Mouse (Mus musculus): ENCODE measurements around the gene Zfand6. TPM values are rescaled to one million over a fixed set of nuclear protein-coding genes. Genes with fewer than 3 reads are reported as not detected.

Gene Zfand6
- polyA plus RNA-seq, 1 experiment from 2014 or later = 213 TPM

GRCm38 (mm10) chr7:84586360-84587100 lies 103.2 kb downstream of the Zfand6 start:
- no peaks in the 10 kb centered on the region for H3K27me3 ChIP-seq
- ATAC-seq = peak; percentile 66
- H3K9ac ChIP-seq (replicated peaks) = no peak overlapping the region
- 55% methylated on average over 3 of the region's 3 CpGs for WGBS
- no peaks in the 10 kb centered on the region for H3K36me3 ChIP-seq
- no peak overlapping the region for H3K27ac ChIP-seq
- no peak overlapping the region for H3K4me2 ChIP-seq (replicated peaks)
- H3K4me1 ChIP-seq (replicated peaks) = peaks cover 9% of the 10 kb centered on the region; the same call in 1 of the 2 replicates
- no peak overlapping the region for H3K4me3 ChIP-seq (replicated peaks)
- H3K9me3 ChIP-seq = no peaks in the 10 kb centered on the region

GRCm38 (mm10) chr7:84585086-84585485 lies 104.7 kb downstream of the Zfand6 start:
- H3K27me3 ChIP-seq = no peaks in the 10 kb centered on the region
- H3K4me1 ChIP-seq (replicated peaks) = peaks cover 9% of the 10 kb centered on the region; the same call in 1 of the 2 replicates
- H3K4me2 ChIP-seq (replicated peaks) = no peak overlapping the region
- no peak overlapping the region for H3K4me3 ChIP-seq (replicated peaks)
- H3K9me3 ChIP-seq = no peaks in the 10 kb centered on the region
- no peak overlapping the region for H3K9ac ChIP-seq (replicated peaks)
- H3K36me3 ChIP-seq = no peaks in the 10 kb centered on the region
- H3K27ac ChIP-seq = no peak overlapping the region
- WGBS = 89% methylated on average over 4 of the region's 4 CpGs
- ATAC-seq = no peak

GRCm38 (mm10) chr7:84579769-84580168 lies 110.0 kb downstream of the Zfand6 start:
- no peaks in the 10 kb centered on the region for H3K4me1 ChIP-seq (replicated peaks)
- H3K36me3 ChIP-seq = no peaks in the 10 kb centered on the region
- no peak overlapping the region for H3K27ac ChIP-seq
- no peak overlapping the region for H3K9ac ChIP-seq (replicated peaks)
- no peaks in the 10 kb centered on the region for H3K9me3 ChIP-seq
- H3K4me3 ChIP-seq (replicated peaks) = no peak overlapping the region
- H3K27me3 ChIP-seq = no peaks in the 10 kb centered on the region
- WGBS = 100% methylated on average over 1 of the region's 1 CpGs
- no peak overlapping the region for H3K4me2 ChIP-seq (replicated peaks)
- ATAC-seq = no peak

GRCm38 (mm10) chr7:84578841-84579240 lies 110.9 kb downstream of the Zfand6 start:
- no CpG with 5 or more reads among the region's 1 CpGs for WGBS
- H3K4me1 ChIP-seq (replicated peaks) = no peaks in the 10 kb centered on the region
- no peak overlapping the region for H3K9ac ChIP-seq (replicated peaks)
- H3K4me3 ChIP-seq (replicated peaks) = no peak overlapping the region
- no peak overlapping the region for H3K27ac ChIP-seq
- H3K36me3 ChIP-seq = no peaks in the 10 kb centered on the region
- H3K4me2 ChIP-seq (replicated peaks) = no peak overlapping the region
- H3K27me3 ChIP-seq = no peaks in the 10 kb centered on the region
- no peak for ATAC-seq
- no peaks in the 10 kb centered on the region for H3K9me3 ChIP-seq

GRCm38 (mm10) chr7:84577034-84577433 lies 112.7 kb downstream of the Zfand6 start:
- 82% methylated on average over 2 of the region's 2 CpGs for WGBS
- H3K27me3 ChIP-seq = no peaks in the 10 kb centered on the region
- no peak for ATAC-seq

GRCm38 (mm10) chr7:84566200-84566599 lies 123.6 kb downstream of the Zfand6 start:
- H3K36me3 ChIP-seq = no peaks in the 10 kb centered on the region
- ATAC-seq = no peak
- H3K9ac ChIP-seq (replicated peaks) = no peak overlapping the region
- no peak overlapping the region for H3K4me2 ChIP-seq (replicated peaks)
- H3K27ac ChIP-seq = no peak overlapping the region
- H3K4me1 ChIP-seq (replicated peaks) = no peaks in the 10 kb centered on the region
- no peaks in the 10 kb centered on the region for H3K9me3 ChIP-seq
- WGBS = 80% methylated on average over 6 of the region's 6 CpGs
- H3K27me3 ChIP-seq = no peaks in the 10 kb centered on the region
- H3K4me3 ChIP-seq (replicated peaks) = no peak overlapping the region

More at GRCm38 (mm10) chr7:84577034-84577433, 112.7 kb downstream of the Zfand6 start:
- no peak overlapping the region for H3K27ac ChIP-seq
- H3K4me1 ChIP-seq (replicated peaks) = no peaks in the 10 kb centered on the region
- H3K9ac ChIP-seq (replicated peaks) = no peak overlapping the region
- H3K4me2 ChIP-seq (replicated peaks) = no peak overlapping the region
- H3K9me3 ChIP-seq = no peaks in the 10 kb centered on the region
- no peak overlapping the region for H3K4me3 ChIP-seq (replicated peaks)
- H3K36me3 ChIP-seq = no peaks in the 10 kb centered on the region

- WGBS = 90% methylated on average over 3 of the region's 3 CpGs
- Histone ChIP-seq H3K27me3 (no peaks in the 10 kb centered on the region), H3K4me3 (replicated peaks) (no peak overlapping the region), H3K27ac (no peak overlapping the region), H3K4me2 (replicated peaks) (no peak overlapping the region), H3K9ac (replicated peaks) (no peak overlapping the region), H3K36me3 (no peaks in the 10 kb centered on the region), H3K4me1 (replicated peaks) (no peaks in the 10 kb centered on the region), H3K9me3 (no peaks in the 10 kb centered on the region)
- ATAC-seq = no peak
These were observed 125.5 kb downstream of the Zfand6 start for GRCm38 (mm10) chr7:84564236-84564635.

Other genes with a start within 250 kb of the Zfand6 start
- 0.40 and 0.61 TPM in 2 replicates for gene Gm2115, start 161.0 kb downstream of the Zfand6 start, polyA plus RNA-seq (2015; fragmentation: Nextera tagmentation; extraction: Ambion mirVana)
- 4.9 and 5.6 TPM in 2 replicates for gene Fah, start 83.2 kb downstream of the Zfand6 start, polyA plus RNA-seq (2015; fragmentation: Nextera tagmentation; extraction: Ambion mirVana)
- not detected in 2 replicates for gene Olfr291, start 163.6 kb upstream of the Zfand6 start, polyA plus RNA-seq (2015; fragmentation: Nextera tagmentation; extraction: Ambion mirVana)

Data from midbrain, embryonic 13.5 days (tissue).